Mouse (Mus musculus): Measurements from ENCODE around the gene Ugt2b38.
"Not testable (repeated sequence)": the region's sequence is repeated elsewhere in the genome, so short reads cannot be mapped to it uniquely, and the experiment has no call there.

Ugt2b38 gene

GRCm38 (mm10) chr5:87424041-87424440 lies at the start of gene Ugt2b38:
Ugt2b38 (minus strand) TSS chr5:87424203.
- DNase-seq (ENCODE audit: low read depth in 1 of 2, low spot score in 2 of 2): not testable (repeated sequence)

GRCm38 (mm10) chr5:87458810-87459209 lies 34.8 kb upstream of the Ugt2b38 start:
- DNase-seq (ENCODE audit: low read depth in 1 of 2, low spot score in 2 of 2): no peak

- DNase-seq (ENCODE audit: low read depth in 1 of 2, low spot score in 2 of 2): no peak
These were observed 33.7 kb upstream of the Ugt2b38 start for GRCm38 (mm10) chr5:87457701-87458100.

- no peak for DNase-seq (ENCODE audit: low read depth in 1 of 2, low spot score in 2 of 2)
These were observed 32.3 kb upstream of the Ugt2b38 start for GRCm38 (mm10) chr5:87456216-87456850.

GRCm38 (mm10) chr5:87455519-87455918 lies 31.5 kb upstream of the Ugt2b38 start:
- DNase-seq (ENCODE audit: low read depth in 1 of 2, low spot score in 2 of 2): no peak

- not testable (repeated sequence) for DNase-seq (ENCODE audit: low read depth in 1 of 2, low spot score in 2 of 2)
These were observed 28.5 kb upstream of the Ugt2b38 start for GRCm38 (mm10) chr5:87452514-87452913.

GRCm38 (mm10) chr5:87436264-87436663 lies 12.3 kb upstream of the Ugt2b38 start:
- no peak for DNase-seq (ENCODE audit: low read depth in 1 of 2, low spot score in 2 of 2)

- DNase-seq (ENCODE audit: low read depth in 1 of 2, low spot score in 2 of 2): no peak
These were observed 1.7 kb upstream of the Ugt2b38 start for GRCm38 (mm10) chr5:87425676-87426075.

GRCm38 (mm10) chr5:87396968-87397367 lies 27.0 kb downstream of the Ugt2b38 start:
- no peak for DNase-seq (ENCODE audit: low read depth in 1 of 2, low spot score in 2 of 2)

- no peak for DNase-seq (ENCODE audit: low read depth in 1 of 2, low spot score in 2 of 2)
These were observed 33.2 kb downstream of the Ugt2b38 start for GRCm38 (mm10) chr5:87390818-87391217.

- no peak for DNase-seq (ENCODE audit: low read depth in 1 of 2, low spot score in 2 of 2)
These were observed 43.8 kb downstream of the Ugt2b38 start for GRCm38 (mm10) chr5:87380234-87380633.

- DNase-seq (ENCODE audit: low read depth in 1 of 2, low spot score in 2 of 2): no peak
These were observed 44.2 kb downstream of the Ugt2b38 start for GRCm38 (mm10) chr5:87379825-87380224.

- DNase-seq (ENCODE audit: low read depth in 1 of 2, low spot score in 2 of 2): no peak
These were observed 48.1 kb downstream of the Ugt2b38 start for GRCm38 (mm10) chr5:87375874-87376383.

GRCm38 (mm10) chr5:87373502-87373863 lies 50.5 kb downstream of the Ugt2b38 start:
- no peak for DNase-seq (ENCODE audit: low read depth in 1 of 2, low spot score in 2 of 2)

GRCm38 (mm10) chr5:87372788-87373501 lies 51.1 kb downstream of the Ugt2b38 start:
- not testable (repeated sequence) for DNase-seq (ENCODE audit: low read depth in 1 of 2, low spot score in 2 of 2)

Measured in monocyte, adult 2 months (primary cell).